Mouse (Mus musculus) brain, embryonic 14.5 days (tissue): Measurements from ENCODE around the gene Tmem254c. TPM values are rescaled to one million over a fixed set of nuclear protein-coding genes. Genes with fewer than 3 reads are reported as not detected.
"Not testable (repeated sequence)": the region's sequence is repeated elsewhere in the genome, so short reads cannot be mapped to it uniquely, and the experiment has no call there.

ENCODE experiments used
- DNase-seq: peaks from one replicate; pipeline ENCODE4 v3.0.0-alpha.2; 2011; ENCODE audit warnings: low read depth
- polyA plus RNA-seq: library from polyadenylated mRNA; depleted of rRNA; stranded (reverse); fragments of >200 nt; gene quantifications from 2 replicates; pipeline ENCODE4 v1.2.3, GENCODE M21; 2012; rRNA removed

Gene Tmem254c
- 1.9 TPM in 1 of 2 replicates, not detected in the other for polyA plus RNA-seq

DNA sequence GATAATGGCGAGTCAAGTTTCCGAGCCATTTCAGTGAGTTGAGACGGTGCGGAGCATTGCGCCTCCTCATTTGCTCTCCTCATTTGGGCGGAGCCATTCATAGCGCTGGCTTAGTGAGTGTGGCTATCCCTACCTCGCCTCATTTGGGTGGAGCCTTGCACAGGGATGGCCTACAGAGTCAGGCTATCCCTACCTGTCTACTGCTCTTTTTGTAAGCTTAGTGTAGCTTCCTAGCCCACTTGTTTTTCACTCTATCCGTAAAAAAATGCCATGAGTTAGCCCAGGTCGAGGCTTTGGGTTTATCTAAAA lies at the start of gene Tmem254c:
Gene Tmem254c, minus strand, starts transcription at position 31 of the 309 bp plus-strand sequence.
- not testable (repeated sequence) for DNase-seq

DNA sequence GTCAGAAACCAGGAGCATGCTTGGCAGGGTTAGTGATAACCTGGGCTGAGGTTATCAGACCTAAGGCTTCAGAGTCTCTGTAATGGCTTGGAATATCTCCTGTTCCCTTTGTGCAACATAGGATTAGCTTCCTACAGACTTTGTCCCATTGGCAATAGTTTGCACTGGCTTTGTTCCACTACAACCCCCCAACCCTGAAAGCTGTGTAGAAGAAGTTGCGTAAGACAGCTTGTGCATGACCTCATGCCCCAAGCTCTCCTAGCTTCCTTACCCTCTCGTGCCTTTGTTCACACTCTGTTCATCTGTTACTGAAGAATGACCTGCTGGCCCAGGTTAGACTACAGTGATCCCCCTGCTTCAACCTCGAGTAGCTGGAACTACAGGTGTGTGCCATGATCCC lies 30.5 kb upstream of the Tmem254c start:
- DNase-seq: not testable (repeated sequence)

DNA sequence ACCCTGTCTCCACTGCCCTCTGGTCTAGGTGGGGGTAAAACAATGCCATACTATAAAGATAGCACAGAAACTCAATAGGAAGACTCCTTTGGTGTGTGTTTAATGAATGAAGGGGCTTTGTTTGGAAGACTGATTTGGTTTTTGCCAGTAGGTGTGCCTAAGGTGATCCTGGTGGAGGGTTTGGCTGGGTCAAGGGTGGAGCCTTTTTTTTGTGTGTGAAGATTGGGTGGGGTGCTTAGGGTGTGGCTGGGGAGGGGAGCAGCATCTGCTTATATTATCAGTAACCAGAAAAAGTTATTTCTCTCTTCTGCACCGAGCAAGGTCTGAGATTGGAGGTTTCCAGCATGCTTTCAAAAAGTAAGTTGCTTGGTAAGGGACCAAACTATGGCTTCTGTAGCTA lies 14.8 kb upstream of the Tmem254c start, which contains the start of gene Cphx3:
Gene Cphx3, plus strand, starts transcription at position 301 of the 400 bp plus-strand sequence.
- DNase-seq: not testable (repeated sequence)

DNA sequence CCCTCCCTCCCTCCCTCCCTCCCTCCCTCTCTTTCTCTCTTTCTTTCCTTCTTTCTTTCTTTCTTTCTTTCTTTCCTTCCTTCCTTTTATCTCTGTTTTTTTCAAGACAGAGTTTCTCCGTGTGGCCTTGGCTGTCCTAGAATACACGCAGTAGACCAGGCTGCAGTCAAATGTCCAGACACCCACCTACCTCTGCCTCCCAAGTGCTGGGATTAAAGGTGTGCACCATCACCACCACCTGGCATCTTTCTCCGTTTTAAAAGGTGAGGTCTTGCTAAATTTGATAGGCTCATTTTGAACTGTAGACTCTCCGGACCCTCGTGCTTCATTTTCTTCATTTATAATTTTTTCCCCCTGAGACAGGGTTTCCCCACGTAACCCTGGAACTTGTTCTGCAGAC lies 14.1 kb upstream of the Tmem254c start, which contains the start of gene Cphx2:
Gene Cphx2, plus strand, starts transcription at position 301 of the 400 bp plus-strand sequence.
- DNase-seq: not testable (repeated sequence)

DNA sequence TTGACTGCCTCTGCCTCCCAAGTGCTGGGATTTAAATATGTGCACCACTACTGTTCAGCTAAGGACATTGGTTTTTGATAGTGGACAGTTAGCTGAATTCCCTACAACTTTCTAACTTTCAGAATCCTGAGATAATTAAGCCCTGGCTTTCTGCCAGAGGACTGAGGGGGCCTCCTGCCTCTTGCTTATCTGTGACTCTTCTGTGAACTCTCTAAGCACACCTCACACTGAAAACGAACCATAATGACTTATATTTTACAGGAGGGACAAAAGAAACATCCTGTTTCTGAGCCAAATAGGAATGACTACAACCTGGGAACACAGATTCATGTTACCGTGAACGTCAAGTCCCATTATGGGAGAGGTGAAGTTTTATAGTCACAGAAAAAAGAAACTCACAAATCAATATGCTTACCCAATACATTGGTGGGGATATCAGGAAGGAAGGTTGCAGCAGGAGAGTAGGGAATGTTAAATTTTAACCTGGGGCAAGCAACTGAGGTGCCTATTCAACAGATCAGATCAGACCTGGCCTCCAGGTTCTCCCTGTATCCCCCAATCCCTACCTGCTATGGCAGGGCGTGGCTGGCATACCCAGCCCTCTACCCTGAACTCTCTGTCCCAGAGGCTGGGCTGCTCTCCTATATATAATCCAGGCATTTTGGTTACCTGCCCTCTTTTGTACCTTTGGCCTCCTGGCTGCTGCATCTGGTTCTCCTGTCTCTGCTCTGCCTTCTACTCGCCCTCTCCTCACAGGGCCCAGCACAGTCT lies 9.7 kb upstream of the Tmem254c start:
- DNase-seq: not testable (repeated sequence)

DNA sequence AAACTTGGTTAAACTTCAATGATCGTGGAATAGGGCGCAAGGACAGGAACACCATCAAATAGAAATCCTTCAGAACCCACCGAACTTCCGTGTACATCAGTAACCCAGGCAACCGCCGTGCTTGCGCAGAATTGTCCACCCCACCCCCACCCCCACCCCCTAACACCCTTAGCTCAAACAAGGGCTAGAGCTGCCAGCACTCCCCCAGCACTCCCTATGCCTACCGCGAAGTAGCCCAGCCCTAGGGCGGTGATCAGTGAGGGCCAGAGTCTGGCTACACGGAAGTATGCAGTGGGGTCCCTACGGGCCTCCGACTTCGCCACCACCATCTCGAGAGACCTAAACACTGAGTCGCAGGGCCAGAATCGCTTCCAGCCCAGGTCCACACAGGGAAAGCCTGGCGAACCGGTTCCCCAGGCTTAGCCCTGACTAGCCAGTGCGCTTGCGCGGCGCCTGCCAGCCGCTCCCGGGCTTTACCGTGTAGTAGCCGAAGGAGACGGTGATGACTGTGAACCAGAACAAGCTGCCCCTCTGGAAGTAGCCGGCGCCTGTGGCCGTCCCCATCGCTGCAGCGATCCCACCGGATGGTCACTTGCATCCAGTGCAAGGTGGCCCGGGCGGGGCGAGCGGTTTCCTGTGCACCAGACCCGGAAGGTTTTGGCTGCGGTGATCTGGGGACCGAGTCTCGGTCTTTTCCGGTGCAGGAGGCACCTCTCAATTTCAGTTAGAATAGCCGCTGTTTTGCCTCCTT lies 406 bp downstream of the Tmem254c start:
- DNase-seq: not testable (repeated sequence)

DNA sequence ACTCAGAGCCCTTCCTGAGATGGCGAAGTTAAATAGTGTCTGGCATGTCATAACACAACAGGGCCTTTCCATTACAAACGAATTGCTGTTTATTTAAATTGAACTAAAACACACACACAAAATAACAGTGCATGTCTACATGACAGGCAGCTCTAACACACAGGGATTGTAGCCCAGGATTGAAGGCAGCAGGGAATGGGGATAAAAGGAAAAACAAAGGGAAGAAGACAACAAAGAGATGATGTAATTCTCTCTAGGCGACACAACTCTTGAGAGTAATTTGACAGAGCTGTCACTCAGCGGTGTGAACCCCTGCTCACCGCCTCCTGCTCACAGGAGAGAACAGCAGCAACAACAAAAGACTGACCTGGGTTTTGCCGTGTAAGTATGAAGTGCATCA lies 7.8 kb downstream of the Tmem254c start:
- not testable (repeated sequence) for DNase-seq

DNA sequence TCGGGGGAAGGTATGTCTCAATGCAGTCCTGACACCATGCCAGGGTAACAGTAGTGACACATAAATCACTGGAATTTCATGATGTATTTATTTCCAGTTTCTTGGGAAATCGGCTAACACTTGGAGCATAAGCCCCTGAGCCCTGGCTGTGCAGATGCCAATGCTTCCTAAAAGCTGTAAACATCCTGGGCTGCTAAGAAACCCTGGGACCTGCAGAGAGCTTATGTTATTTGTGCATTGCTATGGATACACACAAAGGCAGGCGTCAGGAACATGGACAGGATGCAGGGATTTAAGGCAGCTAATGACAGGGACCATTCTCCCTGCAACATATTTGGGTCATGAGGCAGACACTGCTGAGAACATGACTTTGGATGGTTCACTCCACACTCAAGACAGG lies 9.0 kb downstream of the Tmem254c start:
- not testable (repeated sequence) for DNase-seq

DNA sequence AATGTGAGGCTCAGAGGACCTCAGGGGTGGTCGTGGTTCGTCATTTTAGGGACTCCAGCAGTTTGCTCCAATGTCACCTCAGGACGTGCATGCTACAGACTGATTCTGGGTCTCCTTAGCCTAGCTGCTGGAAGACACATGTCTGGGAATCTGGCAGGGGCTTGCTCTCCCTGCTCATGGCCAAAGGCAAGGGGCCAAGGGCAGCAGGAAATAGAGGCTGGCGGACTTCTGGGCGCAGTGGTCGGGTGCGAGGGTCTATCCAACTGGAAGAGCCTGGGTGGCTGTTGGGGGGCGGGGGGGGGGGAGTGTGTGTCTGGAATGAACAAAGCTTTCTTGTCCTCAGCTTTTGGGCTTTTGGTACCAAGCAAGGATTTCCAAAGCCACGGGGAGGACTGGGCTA lies 18.4 kb downstream of the Tmem254c start:
- DNase-seq: not testable (repeated sequence)

DNA sequence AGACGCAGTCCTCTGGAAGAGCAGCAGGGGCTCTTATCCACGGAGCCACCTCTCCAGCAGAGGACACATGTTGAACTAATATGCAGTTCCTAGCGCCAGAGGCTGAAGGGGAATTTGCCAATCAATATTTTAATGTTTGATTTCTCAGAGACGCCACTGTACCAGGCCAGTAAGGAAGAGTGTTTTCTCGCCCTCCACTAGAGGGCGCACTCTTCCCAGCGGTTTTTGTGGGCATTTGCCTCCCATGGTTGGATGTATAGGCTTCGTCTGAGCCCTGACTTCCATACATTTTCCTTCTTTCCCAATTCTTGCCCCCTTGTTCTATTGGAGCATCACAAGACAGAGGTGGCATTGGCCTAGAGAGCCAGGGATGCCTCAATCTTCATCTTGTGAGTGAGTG lies 20.1 kb downstream of the Tmem254c start:
- not testable (repeated sequence) for DNase-seq

DNA sequence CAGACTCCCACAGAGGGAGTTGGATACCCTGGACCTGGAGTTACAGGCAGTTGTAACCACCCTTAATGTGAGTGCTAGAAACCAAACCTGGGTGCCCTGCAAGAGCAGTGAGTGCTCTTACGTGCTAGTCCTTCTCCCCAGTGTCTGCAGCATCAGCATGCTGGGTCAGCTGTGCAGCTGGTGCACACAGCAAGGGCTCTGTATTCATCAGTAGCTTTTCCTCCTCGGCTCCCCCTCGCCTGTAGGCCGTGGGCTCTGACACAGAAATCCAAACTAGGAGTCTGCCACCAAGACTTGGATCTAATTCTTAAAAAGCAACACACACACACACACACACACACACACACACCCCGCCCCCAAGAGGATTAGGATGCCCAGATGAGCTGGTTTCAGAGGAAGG lies 22.1 kb downstream of the Tmem254c start:
- DNase-seq: not testable (repeated sequence)

DNA sequence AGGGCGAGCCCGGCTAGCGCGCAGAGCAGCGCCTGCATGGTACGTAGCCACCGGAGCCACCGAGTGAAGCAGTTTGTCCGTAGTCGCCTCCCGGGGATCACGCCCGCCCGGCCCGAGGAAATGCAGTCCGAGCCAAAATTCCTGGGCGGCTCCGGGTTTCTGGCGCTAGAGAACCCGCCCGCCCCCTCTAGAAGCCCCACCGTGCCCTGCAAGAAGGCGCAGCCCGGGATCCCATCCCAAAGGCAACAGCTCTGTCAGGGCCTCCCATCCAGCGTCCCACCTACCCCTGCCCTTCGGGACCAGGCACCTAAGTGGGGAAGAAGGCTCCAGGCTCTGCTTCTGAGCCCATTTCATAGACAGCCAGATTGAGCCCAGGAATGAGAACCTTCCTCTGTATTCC lies 24.5 kb downstream of the Tmem254c start, which contains the start of gene Gm9780:
Gene Gm9780, minus strand, starts transcription at position 101 of the 400 bp plus-strand sequence.
- DNase-seq: not testable (repeated sequence)

DNA sequence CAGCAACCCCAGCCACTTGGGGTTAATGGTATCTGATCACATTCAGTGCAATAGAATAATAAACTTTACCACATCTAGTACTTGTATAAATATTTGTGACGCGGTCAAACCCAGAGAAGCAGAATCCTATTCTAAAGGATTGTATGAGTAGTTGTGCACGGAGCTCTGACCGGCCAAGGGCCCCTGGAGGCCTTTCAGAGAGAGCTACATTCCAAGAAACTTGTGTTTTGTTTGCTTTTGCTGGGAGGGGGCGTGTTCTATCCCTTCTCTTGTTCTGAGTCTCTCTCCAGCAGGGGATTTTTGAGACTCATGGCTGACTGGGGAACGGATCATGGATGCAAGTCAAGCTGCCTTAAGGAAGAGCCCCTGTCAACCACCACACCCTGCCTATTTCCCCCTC lies 31.7 kb downstream of the Tmem254c start:
- DNase-seq: not testable (repeated sequence)

DNA sequence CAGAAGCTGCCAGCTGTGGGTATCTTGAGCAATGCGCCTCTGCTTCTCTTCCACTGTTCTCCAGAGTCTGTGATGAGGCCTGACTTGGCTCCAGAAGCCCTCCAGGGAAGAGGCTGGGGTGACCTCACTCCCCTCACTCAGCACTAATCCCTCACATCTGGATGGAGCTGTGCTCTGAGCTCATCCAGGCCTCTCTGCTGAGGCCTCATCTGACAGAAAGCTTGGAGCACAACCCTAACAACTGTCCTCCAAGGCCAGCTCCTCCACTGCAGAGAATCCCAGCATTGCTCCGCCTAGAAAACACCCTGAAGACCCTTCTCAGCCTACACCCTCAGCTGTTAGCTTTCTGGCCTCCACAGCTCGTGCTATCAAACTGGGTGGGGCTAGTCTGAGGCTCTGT lies 32.8 kb downstream of the Tmem254c start:
- not testable (repeated sequence) for DNase-seq

DNA sequence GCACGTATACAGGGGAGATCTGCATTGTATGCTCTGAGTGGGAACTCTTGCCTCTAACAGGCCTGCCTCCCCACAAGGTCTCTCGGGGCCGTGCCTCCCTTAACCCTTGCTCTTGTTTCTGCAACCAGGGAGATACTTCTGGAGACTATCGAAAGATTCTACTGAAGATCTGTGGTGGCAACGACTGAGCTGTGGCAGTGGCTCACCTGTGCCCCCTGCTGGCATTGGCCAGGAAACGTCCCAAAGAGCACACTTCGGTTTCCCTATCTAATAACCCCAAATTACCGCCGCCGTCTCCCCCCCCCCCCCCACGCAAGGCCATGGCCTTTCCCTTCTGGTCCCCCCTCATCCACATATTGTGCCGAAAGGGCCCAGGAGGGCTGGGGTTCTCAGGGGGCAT lies 41.5 kb downstream of the Tmem254c start:
- not testable (repeated sequence) for DNase-seq

DNA sequence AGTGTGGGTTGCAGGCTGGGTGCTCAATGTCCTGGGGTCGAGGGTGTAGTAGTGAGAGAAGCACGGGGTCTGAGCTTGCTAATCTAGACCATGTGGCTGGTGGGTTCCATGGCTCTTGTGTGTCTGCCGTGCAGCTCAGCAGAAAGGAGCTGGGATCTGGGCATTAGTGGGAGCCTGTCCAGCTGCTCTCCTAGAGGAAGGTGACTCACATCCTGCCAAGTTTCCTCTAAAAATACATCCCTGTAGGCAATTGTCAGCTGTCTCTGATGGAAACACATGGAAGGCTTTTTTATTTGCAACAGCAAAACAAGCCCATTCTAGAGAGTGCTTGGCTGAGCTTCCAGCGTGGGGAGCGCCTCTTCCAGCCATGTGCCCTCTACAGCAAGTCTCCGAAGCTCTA lies 44.3 kb downstream of the Tmem254c start:
- not testable (repeated sequence) for DNase-seq

DNA sequence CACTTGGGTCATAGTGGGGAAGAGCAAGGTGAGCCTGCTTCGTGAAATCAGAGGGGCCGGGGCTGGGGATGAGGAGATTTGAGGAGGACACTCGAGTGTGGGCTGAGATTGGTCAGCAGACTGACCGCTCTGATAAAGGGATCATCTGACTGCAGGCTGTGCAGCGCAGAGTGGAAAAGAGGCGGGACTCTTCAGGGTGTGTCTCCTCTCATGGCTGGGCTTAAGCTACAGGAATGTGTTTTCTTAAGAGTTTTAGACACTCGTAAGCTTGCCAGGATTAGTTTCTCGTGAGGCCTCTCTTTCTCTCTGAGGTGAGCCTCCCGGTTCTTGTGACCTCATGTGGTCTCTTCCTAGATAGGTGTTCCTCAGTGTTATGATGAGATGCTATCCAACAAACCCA lies 45.6 kb downstream of the Tmem254c start:
- not testable (repeated sequence) for DNase-seq

DNA sequence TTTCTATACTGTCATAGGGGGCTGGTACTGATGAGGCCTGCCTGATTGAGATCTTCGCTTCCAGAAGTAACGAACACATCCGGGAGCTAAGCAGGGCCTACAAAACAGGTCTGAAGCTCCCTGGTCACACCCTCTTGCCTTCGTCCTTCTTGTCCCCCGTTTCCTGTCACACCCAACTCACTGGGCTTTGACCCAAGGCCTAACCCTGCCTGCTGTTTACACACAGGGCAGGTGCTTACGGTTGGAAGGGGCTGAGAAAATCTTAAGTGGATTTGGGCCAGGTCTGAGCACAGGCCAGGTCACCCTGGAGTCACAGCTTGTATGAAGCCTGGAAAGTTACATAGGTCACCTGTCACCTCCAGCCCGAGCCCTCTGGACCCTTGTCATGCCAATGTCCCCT lies 50.7 kb downstream of the Tmem254c start:
- not testable (repeated sequence) for DNase-seq
